Mouse (Mus musculus) MEL (cell line): ENCODE measurements around the gene Pom121. TPM values are rescaled to one million over a fixed set of nuclear protein-coding genes. Genes with fewer than 3 reads are reported as not detected.

Experiments
- DNase-seq: peaks from one replicate; pipeline ENCODE4 v3.0.0; 2011; ENCODE audit warnings: low read depth, low spot score
- H3K27ac ChIP-seq: 2 replicates; pipeline ENCODE4 v1.5.1; 2012; ENCODE audit warnings: low read depth, mild to moderate bottlenecking, control low read depth, low read length, moderate library complexity; ENCODE audit not compliant: control insufficient read depth
- H3K27me3 ChIP-seq, 2 experiments: fragments of 150-350 bp in 1 of 2; sonication (generic) in 1 of 2; 2 replicates each; pipeline ENCODE4 v1.6.1; 2012; ENCODE audit warnings: low read length in 2 of 2, mild to moderate bottlenecking in 2 of 2, improper control_type of control experiment in 1 of 2, moderate library complexity in 1 of 2; ENCODE audit not compliant: insufficient read depth in 2 of 2, control insufficient read depth in 1 of 2
- H3K36me3 ChIP-seq, 2 experiments: 2 replicates each; pipeline ENCODE4 v1.6.1; 2012 to 2014; ENCODE audit warnings: low read length in 2 of 2, improper control_type of control experiment in 1 of 2, inconsistent platforms in 1 of 2, mild to moderate bottlenecking in 1 of 2; ENCODE audit not compliant: insufficient read depth in 2 of 2, control insufficient read depth in 1 of 2
- H3K4me1 ChIP-seq, 2 experiments: fragments of 150-350 bp in 1 of 2; sonication (generic) in 1 of 2; 2 replicates each; pipeline ENCODE4 v1.6.1; 2012; ENCODE audit warnings: low read length in 2 of 2, improper control_type of control experiment in 1 of 2, mild to moderate bottlenecking in 1 of 2; ENCODE audit not compliant: insufficient read depth in 2 of 2, control insufficient read depth in 1 of 2
- H3K4me3 ChIP-seq, 2 experiments: fragments of 150-350 bp in 1 of 2; sonication (generic) in 1 of 2; 2 replicates each; pipeline ENCODE4 v1.5.1; 2012; ENCODE audit warnings: low read depth in 2 of 2, low read length in 2 of 2, mild to moderate bottlenecking in 2 of 2, moderate library complexity in 2 of 2, control low read depth in 1 of 2, improper control_type of control experiment in 1 of 2; ENCODE audit not compliant: control insufficient read depth in 1 of 2, insufficient read depth in 1 of 2
- H3K79me2 ChIP-seq: 2 replicates; pipeline ENCODE4 v1.6.1; 2012; ENCODE audit warnings: mild to moderate bottlenecking, low read length, moderate library complexity; ENCODE audit not compliant: control insufficient read depth, poor library complexity, insufficient read depth
- H3K9ac ChIP-seq: 2 replicates; pipeline ENCODE4 v1.6.1; 2012; ENCODE audit warnings: low read depth, mild to moderate bottlenecking, control low read depth, low read length, moderate library complexity; ENCODE audit not compliant: control insufficient read depth, poor library complexity, severe bottlenecking
- H3K9me3 ChIP-seq: fragments of 150-350 bp; sonication (generic); replicated peaks from 2 replicates; pipeline ENCODE4 v1.6.1; 2012; ENCODE audit warnings: mild to moderate bottlenecking, low read length, improper control_type of control experiment, moderate library complexity; ENCODE audit not compliant: insufficient read depth
- BHLHE40 ChIP-seq: IDR thresholded peaks from 2 replicates; pipeline ENCODE4 v1.6.1; 2012; ENCODE audit warnings: low read depth, mild to moderate bottlenecking, inconsistent platforms, low read length, improper control_type of control experiment, borderline replicate concordance
- CHD1 ChIP-seq: IDR thresholded peaks from 2 replicates; pipeline ENCODE4 v1.6.1; 2012; ENCODE audit warnings: low read depth, mild to moderate bottlenecking, inconsistent platforms, low read length, improper control_type of control experiment
- CHD2 ChIP-seq: IDR thresholded peaks from 2 replicates; pipeline ENCODE4 v1.6.1; 2011; ENCODE audit warnings: low read length, improper control_type of control experiment
- CTCF ChIP-seq, 3 experiments: IDR thresholded peaks in 2 of 3; conservative IDR thresholded peaks in 1 of 3; 2 replicates each; pipeline ENCODE4 v1.5.1; 2011 to 2012; ENCODE audit warnings: low read length in 3 of 3, low read depth in 2 of 3, mild to moderate bottlenecking in 2 of 3, improper control_type of control experiment in 1 of 3, inconsistent platforms in 1 of 3, mixed read lengths in 1 of 3, moderate library complexity in 1 of 3; ENCODE audit not compliant: control insufficient read depth in 1 of 3, insufficient read depth in 1 of 3, poor library complexity in 1 of 3, severe bottlenecking in 1 of 3
- E2F4 ChIP-seq: IDR thresholded peaks from 2 replicates; pipeline ENCODE4 v1.6.1; 2011; ENCODE audit warnings: low read depth, low read length, improper control_type of control experiment, borderline replicate concordance
- ELF1 ChIP-seq: IDR thresholded peaks from 2 replicates; pipeline ENCODE4 v1.6.1; 2014; ENCODE audit warnings: low read depth, mild to moderate bottlenecking, inconsistent platforms, low read length, improper control_type of control experiment, moderate library complexity
- EP300 ChIP-seq, 2 experiments: IDR thresholded peaks; 2 replicates each; pipeline ENCODE4 v1.6.1; 2011; ENCODE audit warnings: improper control_type of control experiment in 2 of 2, low read length in 2 of 2, low read depth in 1 of 2, mild to moderate bottlenecking in 1 of 2
- ETS1 ChIP-seq: IDR thresholded peaks from 2 replicates; pipeline ENCODE4 v1.6.1; 2012; ENCODE audit warnings: low read depth, mild to moderate bottlenecking, inconsistent platforms, low read length, improper control_type of control experiment, moderate library complexity
- GABPA ChIP-seq: IDR thresholded peaks from 2 replicates; pipeline ENCODE4 v1.6.1; 2012; ENCODE audit warnings: low read depth, mild to moderate bottlenecking, inconsistent platforms, low read length, improper control_type of control experiment, moderate library complexity
- GATA1 ChIP-seq: IDR thresholded peaks from 2 replicates; pipeline ENCODE4 v1.6.1; 2011; ENCODE audit warnings: low read depth, low read length, improper control_type of control experiment
- HCFC1 ChIP-seq: IDR thresholded peaks from 2 replicates; pipeline ENCODE4 v1.6.1; 2012; ENCODE audit warnings: low read depth, mild to moderate bottlenecking, inconsistent platforms, low read length, improper control_type of control experiment, moderate library complexity
- JUND ChIP-seq: IDR thresholded peaks from 2 replicates; pipeline ENCODE4 v1.6.1; 2011; ENCODE audit warnings: low read depth, mild to moderate bottlenecking, improper control_type of control experiment, low read length
- KAT2A ChIP-seq: conservative IDR thresholded peaks from 2 replicates; pipeline ENCODE4 v1.6.1; 2012; ENCODE audit warnings: low read depth, low read length, improper control_type of control experiment, inconsistent platforms
- MAFK ChIP-seq: IDR thresholded peaks from 2 replicates; pipeline ENCODE4 v1.6.1; 2011; ENCODE audit warnings: low read depth, mild to moderate bottlenecking, low read length, improper control_type of control experiment, borderline replicate concordance
- MAX ChIP-seq: IDR thresholded peaks from 2 replicates; pipeline ENCODE4 v1.6.1; 2011; ENCODE audit warnings: low read length, improper control_type of control experiment
- MAZ ChIP-seq: IDR thresholded peaks from 2 replicates; pipeline ENCODE4 v1.6.1; 2012; ENCODE audit warnings: low read depth, mild to moderate bottlenecking, inconsistent platforms, low read length, improper control_type of control experiment
- MXI1 ChIP-seq: IDR thresholded peaks from 2 replicates; pipeline ENCODE4 v1.6.1; 2011; ENCODE audit warnings: mild to moderate bottlenecking, low read depth, low read length, improper control_type of control experiment
- MYB ChIP-seq: IDR thresholded peaks from 2 replicates; pipeline ENCODE4 v1.6.1; 2011; ENCODE audit warnings: mild to moderate bottlenecking, low read depth, low read length, improper control_type of control experiment
- MYC ChIP-seq: IDR thresholded peaks from 2 replicates; pipeline ENCODE4 v1.6.1; 2011; ENCODE audit warnings: low read depth, mild to moderate bottlenecking, low read length, improper control_type of control experiment, moderate library complexity
- NELFE ChIP-seq: IDR thresholded peaks from 2 replicates; pipeline ENCODE4 v1.6.1; 2011; ENCODE audit warnings: low read depth, low read length, improper control_type of control experiment
- NRF1 ChIP-seq: IDR thresholded peaks from 2 replicates; pipeline ENCODE4 v1.6.1; 2014; ENCODE audit warnings: low read depth, mild to moderate bottlenecking, inconsistent platforms, low read length, improper control_type of control experiment, moderate library complexity; ENCODE audit not compliant: poor library complexity, insufficient read depth, severe bottlenecking
- POLR2AphosphoS2 ChIP-seq: IDR thresholded peaks from 2 replicates; pipeline ENCODE4 v1.6.1; 2011; ENCODE audit warnings: low read length, improper control_type of control experiment
- POLR2AphosphoS5 ChIP-seq: IDR thresholded peaks from 2 replicates; pipeline ENCODE4 v1.6.1; 2012; ENCODE audit warnings: low read depth, borderline replicate concordance, mild to moderate bottlenecking, inconsistent platforms, low read length, moderate library complexity, mixed read lengths
- RAD21 ChIP-seq: IDR thresholded peaks from 2 replicates; pipeline ENCODE4 v1.6.1; 2011; ENCODE audit warnings: mild to moderate bottlenecking, low read depth, low read length, improper control_type of control experiment
- RCOR1 ChIP-seq: IDR thresholded peaks from 2 replicates; pipeline ENCODE4 v1.6.1; 2012; ENCODE audit warnings: low read depth, mild to moderate bottlenecking, inconsistent platforms, low read length, improper control_type of control experiment
- SIN3A ChIP-seq: IDR thresholded peaks from 2 replicates; pipeline ENCODE4 v1.6.1; 2012; ENCODE audit warnings: low read length, improper control_type of control experiment, inconsistent platforms
- SMC3 ChIP-seq: IDR thresholded peaks from 2 replicates; pipeline ENCODE4 v1.6.1; 2011; ENCODE audit warnings: low read depth, low read length, improper control_type of control experiment
- TAL1 ChIP-seq: IDR thresholded peaks from 2 replicates; pipeline ENCODE4 v1.6.1; 2012; ENCODE audit warnings: mild to moderate bottlenecking, inconsistent platforms, low read length, moderate library complexity, mixed read lengths
- TBP ChIP-seq: IDR thresholded peaks from 2 replicates; pipeline ENCODE4 v1.8.0; 2011; ENCODE audit warnings: low read depth, low read length, improper control_type of control experiment
- TCF12 ChIP-seq: IDR thresholded peaks from 2 replicates; pipeline ENCODE4 v1.6.1; 2014; ENCODE audit warnings: low read depth, mild to moderate bottlenecking, inconsistent platforms, low read length, improper control_type of control experiment, moderate library complexity
- UBTF ChIP-seq: IDR thresholded peaks from 2 replicates; pipeline ENCODE4 v1.6.1; 2012; ENCODE audit warnings: low read depth, mild to moderate bottlenecking, inconsistent platforms, low read length, improper control_type of control experiment, moderate library complexity, borderline replicate concordance; ENCODE audit not compliant: insufficient read depth
- USF1 ChIP-seq: IDR thresholded peaks from 2 replicates; pipeline ENCODE4 v1.6.1; 2014; ENCODE audit warnings: low read depth, mild to moderate bottlenecking, inconsistent platforms, low read length, improper control_type of control experiment, moderate library complexity
- USF2 ChIP-seq, 2 experiments: IDR thresholded peaks; 2 replicates each; pipeline ENCODE4 v1.6.1; 2011 to 2012; ENCODE audit warnings: improper control_type of control experiment in 2 of 2, low read length in 2 of 2, borderline replicate concordance in 1 of 2, inconsistent platforms in 1 of 2, low read depth in 1 of 2, mild to moderate bottlenecking in 1 of 2; ENCODE audit not compliant: insufficient read depth in 1 of 2
- ZC3H11A ChIP-seq: IDR thresholded peaks from 2 replicates; pipeline ENCODE4 v1.6.1; 2012; ENCODE audit warnings: low read depth, mild to moderate bottlenecking, inconsistent platforms, low read length, improper control_type of control experiment
- ZKSCAN1 ChIP-seq: IDR thresholded peaks from 2 replicates; pipeline ENCODE4 v1.6.1; 2012; ENCODE audit warnings: low read depth, mild to moderate bottlenecking, inconsistent platforms, low read length, improper control_type of control experiment, moderate library complexity
- ZMIZ1 ChIP-seq: IDR thresholded peaks from 2 replicates; pipeline ENCODE4 v1.6.1; 2012; ENCODE audit warnings: low read depth, mild to moderate bottlenecking, inconsistent platforms, low read length, improper control_type of control experiment, moderate library complexity
- polyA plus RNA-seq, 2 experiments: library from polyadenylated mRNA; stranded (reverse) in 1 of 2; unstranded in 1 of 2; fragments of >175 nt in 1 of 2; fragments of >200 nt in 1 of 2; gene quantifications; 2 replicates each; pipeline versions ENCODE4 v1.2.1 to v1.2.4; 2012; ENCODE audit warnings: low replicate concordance in 2 of 2, low read depth in 1 of 2; ENCODE audit not compliant: insufficient read length in 2 of 2, insufficient read depth in 1 of 2, missing spikeins in 1 of 2
- total RNA-seq: library from RNA; depleted of rRNA; stranded (reverse); fragments of 300-350 nt; gene quantifications from 2 replicates; pipeline ENCODE4 v1.2.3, GENCODE M21; 2012

Gene Pom121
- total and polyA plus RNA-seq, 3 experiments, result 10.2 to 81.1 (median 51.8) TPM

GRCm38 (mm10) chr5:135369787-135370654 is 24.3 kb downstream of the Pom121 start, which contains the start of gene Nsun5:
TSS of gene Nsun5 (plus strand) at chr5:135369953.
- peak within 1 kb of the TSS; percentile 61 to 90 for H3K4me3 ChIP-seq
- H3K9me3 ChIP-seq, result no peaks in the 10 kb centered on the region
- peak; percentile 97 for DNase-seq
- peaks cover 0 to 4% of the 10 kb centered on the region in 2 experiments; a peak in 3 of 4 replicates for H3K4me1 ChIP-seq
- peak within 1 kb of the TSS; percentile 94 for H3K9ac ChIP-seq
- H3K36me3 ChIP-seq, result peaks cover 2% of the 10 kb centered on the region in 2 experiments; a peak in 2 of 4 replicates
- peaks cover 19% of the 10 kb centered on the region for H3K79me2 ChIP-seq
- H3K27ac ChIP-seq, result peak within 1 kb of the TSS; percentile 90
- H3K27me3 ChIP-seq, result no peaks in the 10 kb centered on the region
- TF ChIP-seq EP300 (IDR thresholded peaks at IDR 0.05; ENCODE audit: low read depth in 1 of 2, low read length in 2 of 2) (no peak), RCOR1 (no peak), NELFE (peak; percentile 90), HCFC1 (peak; percentile 96), ZKSCAN1 (no peak), KAT2A (peak; percentile 94), USF1 (no peak), TAL1 (no peak), MXI1 (peak; percentile 91), ZMIZ1 (peak; percentile 86), MAX (peak; percentile 72), SMC3 (no peak), UBTF (no peak), MAFK (no peak), MYC (peak; percentile 76; the same call in 1 of the 2 replicates), ETS1 (no peak), MAZ (0 out of 2 replicates have a peak, but pooled peaks have one; percentile 54), USF2 (IDR thresholded peaks at IDR 0.05; ENCODE audit: borderline replicate concordance in 1 of 2, insufficient read depth in 1 of 2, low read depth in 1 of 2, low read length in 2 of 2) (no peak), TCF12 (peak; percentile 70), ELF1 (peak; percentile 93), TBP (peak; percentile 80), POLR2AphosphoS5 (no peak), GATA1 (0 out of 2 replicates have a peak, but pooled peaks have one; percentile 2), JUND (no peak), E2F4 (no peak), NRF1 (no peak), SIN3A (peak; percentile 94), POLR2AphosphoS2 (peak; percentile 73), RAD21 (no peak), CHD2 (no peak), MYB (no peak), CTCF (IDR thresholded peaks at IDR 0.05 in 2 of 3, conservative IDR thresholded peaks at IDR 0.05 in 1 of 3; ENCODE audit: control insufficient read depth in 1 of 3, insufficient read depth in 1 of 3, low read depth in 2 of 3, low read length in 3 of 3, poor library complexity in 1 of 3, severe bottlenecking in 1 of 3) (no peak), CHD1 (no peak), GABPA (no peak), BHLHE40 (no peak), ZC3H11A (no peak)
